Mouse (Mus musculus) thymus, adult 2 months (tissue): ENCODE results near the gene Tenm4.

Experiments
- CTCF ChIP-seq: fragments of 200-500 bp; IDR thresholded peaks from 2 replicates; pipeline ENCODE4 v1.5.1; 2012; ENCODE audit warnings: mild to moderate bottlenecking, control low read depth, low read length, moderate library complexity, borderline replicate concordance; ENCODE audit not compliant: control insufficient read depth, poor library complexity, insufficient read depth; ENCODE audit errors: extremely low read depth
- POLR2A ChIP-seq: fragments of 200-500 bp; IDR thresholded peaks from 2 replicates; pipeline ENCODE4 v1.6.1; 2012; ENCODE audit warnings: mild to moderate bottlenecking, low read length, control low read depth, moderate library complexity; ENCODE audit not compliant: control insufficient read depth, poor library complexity, insufficient read depth; ENCODE audit errors: extremely low read depth

DNA sequence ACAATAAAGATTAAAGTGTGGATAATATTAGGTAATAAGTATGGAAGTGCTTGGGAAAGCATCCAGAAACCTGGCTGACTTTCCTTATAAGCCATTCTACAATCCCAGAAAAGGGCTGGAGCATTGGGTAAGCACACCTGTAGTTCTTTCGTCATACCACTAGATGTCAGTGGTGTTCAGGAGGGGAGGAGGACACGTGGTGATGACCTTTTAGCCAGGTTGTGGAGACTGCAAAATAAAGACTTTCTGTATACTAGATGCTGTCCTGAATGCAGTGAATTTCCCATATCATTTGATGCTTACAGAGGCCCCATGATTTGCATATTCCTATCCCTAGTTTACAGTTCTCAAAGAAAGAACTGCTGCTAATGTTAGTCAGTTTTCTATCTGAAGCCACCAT is 348.2 kb downstream of the Tenm4 start:
- TF ChIP-seq POLR2A, result no peak
- no peak for TF ChIP-seq CTCF
